Mouse (Mus musculus): ENCODE data around the gene Vax2. TPM values are rescaled to one million over a fixed set of nuclear protein-coding genes. Genes with fewer than 3 reads are reported as not detected.

Vax2 gene
- polyA plus RNA-seq, 1 experiment from 2014 or later, result not detected

DNA sequence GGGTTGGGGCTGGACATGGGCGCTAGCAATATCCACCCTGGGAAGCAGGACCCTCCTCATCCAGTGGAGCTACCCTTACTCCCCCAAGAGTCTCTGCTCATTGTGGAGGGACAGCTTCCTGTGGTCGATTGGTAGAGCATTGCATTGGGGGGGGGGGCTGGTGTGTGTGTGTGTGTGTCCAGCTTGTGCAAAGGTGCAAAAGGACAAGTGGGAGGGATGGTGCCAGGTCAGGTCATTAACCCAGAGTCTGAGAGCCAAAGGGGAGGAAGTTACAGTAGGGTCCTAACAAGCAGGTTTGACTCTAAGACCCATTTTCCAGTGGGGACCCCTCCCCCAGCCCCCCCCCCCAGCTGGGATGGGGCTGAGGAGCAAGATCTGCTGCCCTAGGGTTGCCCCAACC is 34.4 kb downstream of the Vax2 start:
- WGBS, result 60% methylated on average over 2 of the region's 2 CpGs
- Histone ChIP-seq H3K36me3 (ENCODE audit: insufficient read depth, low read length) (no peaks in the 10 kb centered on the region), H3K4me1 (ENCODE audit: insufficient read depth, low read depth, low read length) (no peaks in the 10 kb centered on the region), H3K27me3 (replicated peaks; ENCODE audit: insufficient read depth, low read length) (no peaks in the 10 kb centered on the region), H3K4me2 (replicated peaks; ENCODE audit: low read depth, low read length) (no peak overlapping the region), H3K4me3 (ENCODE audit: low read depth, low read length) (no peak overlapping the region), H3K9me3 (ENCODE audit: low read length) (no peaks in the 10 kb centered on the region), H3K9ac (replicated peaks; ENCODE audit: low read depth) (no peak overlapping the region), H3K27ac (ENCODE audit: low read length) (no peak overlapping the region)
- DNase-seq (ENCODE audit: low spot score) (no peak), ATAC-seq (no peak)
- TF ChIP-seq EP300 (IDR thresholded peaks at IDR 0.05), result no peak

DNA sequence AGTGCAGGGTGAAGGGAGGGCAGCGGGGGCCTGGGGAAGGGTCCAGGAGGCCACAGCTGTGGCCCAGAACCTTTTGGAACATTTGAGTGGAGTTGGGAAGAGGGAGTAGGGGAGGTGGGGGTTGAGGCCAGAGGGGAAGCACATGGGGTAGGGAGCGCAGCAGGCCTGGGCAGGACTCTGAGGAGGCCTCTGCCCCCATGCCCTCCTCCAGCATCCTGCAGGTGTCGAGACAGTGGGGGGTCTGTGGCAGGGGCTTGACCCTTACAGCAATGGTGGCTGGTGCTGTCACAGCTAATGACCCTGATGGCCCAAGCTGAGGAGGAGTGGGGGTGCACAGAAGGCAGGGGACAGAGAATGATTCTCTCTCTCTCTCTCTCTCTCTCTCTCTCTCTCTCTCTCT is 38.2 kb downstream of the Vax2 start:
- ATAC-seq, result no peak
- no peaks in the 10 kb centered on the region for H3K4me1 ChIP-seq (ENCODE audit: insufficient read depth, low read depth, low read length)
- no peak overlapping the region for H3K9ac ChIP-seq (replicated peaks; ENCODE audit: low read depth)
- no peaks in the 10 kb centered on the region for H3K9me3 ChIP-seq (ENCODE audit: low read length)
- H3K27me3 ChIP-seq (replicated peaks; ENCODE audit: insufficient read depth, low read length), result no peaks in the 10 kb centered on the region
- TF ChIP-seq CTCF (IDR thresholded peaks at IDR 0.05), result no peak
- TF ChIP-seq EP300 (IDR thresholded peaks at IDR 0.05), result no peak
- no peak overlapping the region for H3K27ac ChIP-seq (ENCODE audit: low read length)
- no peak for DNase-seq (ENCODE audit: low spot score)
- no peak overlapping the region for H3K4me3 ChIP-seq (ENCODE audit: low read depth, low read length)
- H3K36me3 ChIP-seq (ENCODE audit: insufficient read depth, low read length), result no peaks in the 10 kb centered on the region
- H3K4me2 ChIP-seq (replicated peaks; ENCODE audit: low read depth, low read length), result no peak overlapping the region
- 48% methylated on average over 3 of the region's 3 CpGs for WGBS

DNA sequence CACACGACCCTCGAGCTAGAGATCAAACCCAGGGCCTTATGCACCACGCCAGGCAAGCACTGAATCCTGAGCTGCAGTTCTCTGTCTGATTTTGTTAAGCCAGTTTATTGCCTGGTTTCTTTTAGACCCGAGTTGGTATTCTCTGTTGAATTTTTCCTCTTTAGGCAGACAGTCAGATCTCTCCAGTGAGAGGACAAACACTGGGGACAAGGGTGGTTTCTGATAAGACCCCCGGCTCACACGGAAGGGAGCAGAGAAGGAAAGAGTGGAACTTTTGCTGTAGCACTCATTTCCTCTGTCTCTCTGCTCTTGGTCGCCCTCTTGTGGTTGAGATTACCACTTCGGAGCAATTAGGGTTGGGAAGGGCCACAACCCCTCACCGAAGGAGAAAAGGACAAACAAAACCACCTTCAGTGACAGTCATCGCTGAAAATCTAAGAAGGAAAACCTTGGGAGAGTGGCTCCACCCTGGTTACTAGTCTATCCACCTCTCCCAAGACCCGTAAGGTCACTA is 39.2 kb downstream of the Vax2 start:
- Histone ChIP-seq H3K9me3 (ENCODE audit: low read length) (no peaks in the 10 kb centered on the region), H3K4me1 (ENCODE audit: insufficient read depth, low read depth, low read length) (no peaks in the 10 kb centered on the region), H3K4me2 (replicated peaks; ENCODE audit: low read depth, low read length) (no peak overlapping the region), H3K27me3 (replicated peaks; ENCODE audit: insufficient read depth, low read length) (no peaks in the 10 kb centered on the region), H3K36me3 (ENCODE audit: insufficient read depth, low read length) (no peaks in the 10 kb centered on the region), H3K4me3 (ENCODE audit: low read depth, low read length) (no peak overlapping the region), H3K27ac (ENCODE audit: low read length) (no peak overlapping the region), H3K9ac (replicated peaks; ENCODE audit: low read depth) (no peak overlapping the region)
- peak; percentile 56 for DNase-seq (ENCODE audit: low spot score)
- TF ChIP-seq EP300 (IDR thresholded peaks at IDR 0.05), result no peak
- peak; percentile 91 for TF ChIP-seq CTCF (IDR thresholded peaks at IDR 0.05)
- WGBS, result 10% methylated on average over 11 of the region's 11 CpGs
- ATAC-seq, result no peak

DNA sequence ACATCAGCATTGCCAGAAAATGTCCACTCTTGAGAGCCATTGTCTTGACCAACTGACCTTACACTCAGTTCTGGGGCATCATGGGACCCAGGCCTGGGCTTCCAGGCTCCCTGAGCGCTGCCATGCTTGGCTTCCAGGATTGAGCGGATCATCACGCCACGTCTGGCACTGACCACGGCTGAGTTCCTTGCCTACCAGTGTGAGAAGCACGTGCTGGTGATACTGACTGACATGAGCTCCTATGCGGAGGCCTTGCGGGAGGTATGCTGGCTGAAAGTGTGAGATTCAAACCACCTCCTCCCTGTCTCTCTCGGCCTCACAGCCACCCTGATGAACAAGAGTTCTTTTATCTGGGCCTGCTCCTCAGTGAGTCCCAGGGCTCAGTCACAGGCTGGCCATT is 45.0 kb downstream of the Vax2 start:
- Histone ChIP-seq H3K4me1 (ENCODE audit: insufficient read depth, low read depth, low read length) (no peaks in the 10 kb centered on the region), H3K27ac (ENCODE audit: low read length) (no peak overlapping the region), H3K27me3 (replicated peaks; ENCODE audit: insufficient read depth, low read length) (peaks cover 20% of the 10 kb centered on the region; the same call in 1 of the 2 replicates)

DNA sequence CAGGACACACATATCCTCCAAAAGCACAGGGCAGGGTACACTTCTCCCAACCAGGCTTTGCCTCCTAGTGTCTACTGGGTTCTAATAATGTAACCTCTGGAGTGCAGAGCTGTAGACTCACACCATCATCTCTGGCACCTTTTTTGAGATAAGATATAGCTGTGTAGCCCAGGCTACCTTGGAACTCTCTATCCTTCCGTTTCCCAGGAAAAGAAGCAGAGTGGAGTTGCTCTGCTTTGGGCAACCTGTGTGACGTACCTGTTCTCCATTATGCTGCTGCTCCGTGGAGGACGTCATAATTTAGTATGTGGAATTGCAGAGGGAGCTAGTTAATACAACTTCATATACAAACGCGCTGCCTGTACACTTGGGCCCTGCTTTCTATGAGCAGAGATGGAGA is 51.3 kb downstream of the Vax2 start, which contains the start of gene Ankrd53:
TSS of gene Ankrd53 (plus strand) at position 301 of the 400 bp plus-strand sequence.
- Histone ChIP-seq H3K4me3 (ENCODE audit: low read depth, low read length) (peak within 1 kb of the TSS; percentile 14; the same call in 1 of the 2 replicates), H3K27me3 (replicated peaks; ENCODE audit: insufficient read depth, low read length) (peaks cover 26% of the 10 kb centered on the region), H3K4me1 (ENCODE audit: insufficient read depth, low read depth, low read length) (0 out of 2 replicates have a peak, but pooled peaks cover 5% of the 10 kb centered on the region), H3K36me3 (ENCODE audit: insufficient read depth, low read length) (no peaks in the 10 kb centered on the region), H3K9me3 (ENCODE audit: low read length) (no peaks in the 10 kb centered on the region), H3K27ac (ENCODE audit: low read length) (no peak within 1 kb of the TSS), H3K4me2 (replicated peaks; ENCODE audit: low read depth, low read length) (peak within 1 kb of the TSS; percentile 51), H3K9ac (replicated peaks; ENCODE audit: low read depth) (no peak within 1 kb of the TSS)
- DNase-seq (ENCODE audit: low spot score) (no peak), ATAC-seq (no peak)
- TF ChIP-seq EP300 (IDR thresholded peaks at IDR 0.05) (no peak), CTCF (IDR thresholded peaks at IDR 0.05) (no peak)
- 24% methylated on average over 6 of the region's 6 CpGs for WGBS

More for the DNA sequence above, 45.0 kb downstream of the Vax2 start:
- Histone ChIP-seq H3K9ac (replicated peaks; ENCODE audit: low read depth) (no peak overlapping the region), H3K4me3 (ENCODE audit: low read depth, low read length) (no peak overlapping the region), H3K4me2 (replicated peaks; ENCODE audit: low read depth, low read length) (no peak overlapping the region), H3K36me3 (ENCODE audit: insufficient read depth, low read length) (no peaks in the 10 kb centered on the region), H3K9me3 (ENCODE audit: low read length) (no peaks in the 10 kb centered on the region)
- DNase-seq (ENCODE audit: low spot score) (no peak), ATAC-seq (no peak)
- WGBS, result 63% methylated on average over 9 of the region's 9 CpGs
- no peak for TF ChIP-seq EP300 (IDR thresholded peaks at IDR 0.05)

DNA sequence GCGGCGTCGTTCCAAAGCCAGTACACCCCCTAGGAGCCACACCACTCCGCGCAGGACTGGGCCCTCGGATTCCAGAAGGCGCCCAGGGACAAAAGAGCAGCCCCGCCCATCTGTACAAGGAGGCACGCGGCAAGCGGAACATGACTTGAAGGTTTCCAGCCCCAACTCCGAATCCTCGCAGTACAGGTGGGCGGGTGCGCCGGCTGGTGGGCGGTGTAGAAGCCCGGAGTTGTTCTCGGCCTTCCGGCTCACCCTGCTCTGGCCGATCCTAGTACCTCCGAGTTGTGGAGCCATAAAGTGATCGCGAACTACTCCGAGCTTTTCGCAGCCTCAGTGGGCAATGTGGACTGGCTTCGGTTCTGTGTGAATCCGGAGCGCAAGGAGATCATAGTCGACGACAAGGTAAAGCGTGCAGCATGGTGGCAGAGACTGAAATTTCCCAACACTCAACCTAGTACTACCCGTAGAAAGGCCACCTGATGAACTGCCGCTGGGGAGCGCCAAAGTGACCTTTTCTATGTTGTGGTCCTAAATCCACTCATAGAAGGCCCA is 51.9 kb downstream of the Vax2 start:
- peak overlapping the region; percentile 51 for H3K4me2 ChIP-seq (replicated peaks; ENCODE audit: low read depth, low read length)
- peaks cover 20% of the 10 kb centered on the region for H3K27me3 ChIP-seq (replicated peaks; ENCODE audit: insufficient read depth, low read length)
- 2% methylated on average over 35 of the region's 35 CpGs for WGBS
- ATAC-seq (peak; percentile 84), DNase-seq (ENCODE audit: low spot score) (peak; percentile 68)
- H3K27ac ChIP-seq (ENCODE audit: low read length), result no peak overlapping the region
- TF ChIP-seq CTCF (IDR thresholded peaks at IDR 0.05), result peak; percentile 52
- TF ChIP-seq EP300 (IDR thresholded peaks at IDR 0.05), result no peak
- H3K4me3 ChIP-seq (ENCODE audit: low read depth, low read length), result peak overlapping the region; percentile 14; the same call in 1 of the 2 replicates
- H3K9me3 ChIP-seq (ENCODE audit: low read length), result no peaks in the 10 kb centered on the region
- 0 out of 2 replicates have a peak, but pooled peaks cover 5% of the 10 kb centered on the region for H3K4me1 ChIP-seq (ENCODE audit: insufficient read depth, low read depth, low read length)
- H3K9ac ChIP-seq (replicated peaks; ENCODE audit: low read depth), result no peak overlapping the region
- no peaks in the 10 kb centered on the region for H3K36me3 ChIP-seq (ENCODE audit: insufficient read depth, low read length)
